32 mouse cellular contexts compared by ENCODE assay signal in the genomic region with DNA sequence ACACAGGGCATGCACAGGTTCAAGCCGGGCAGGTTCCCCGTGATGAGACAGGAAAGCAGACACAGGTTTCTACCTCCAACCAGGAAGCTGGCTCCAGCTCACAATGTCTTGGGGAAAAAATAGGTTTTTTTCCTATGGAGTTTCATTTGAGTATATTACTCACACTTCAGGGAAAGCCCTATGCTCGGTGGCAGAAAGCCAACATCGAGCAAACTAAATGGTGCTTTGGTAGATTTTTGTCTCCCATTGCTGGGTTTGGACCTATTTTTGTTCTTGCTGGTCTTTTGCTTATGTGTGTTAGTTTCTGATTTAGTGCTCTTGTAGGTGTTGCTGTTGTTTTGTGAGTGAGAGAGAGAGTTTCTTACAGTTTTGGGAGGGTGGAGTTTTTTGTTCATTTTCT.
DNase-seq lines count a peak whose midpoint lies in the region; ATAC-seq and TF ChIP-seq lines count a peak whose summit lies in the region.
"Had no signal": no experiment of that assay in that cellular context is flagged by ENCODE, and none has a peak within 500 bp of the region (broad histone marks: within the 10 kb centered on the region; RNA-seq: fewer than 3 reads in every experiment).

No protein-coding gene starts in this region.

- H3K27me3 ChIP-seq in hindbrain, postnatal 0 days (ENCODE audit: insufficient read depth, low read length), result no peaks in the 10 kb centered on the region
- H3K27me3 ChIP-seq in hindbrain, embryonic 16.5 days (replicated peaks; ENCODE audit: control insufficient read depth, insufficient read depth, low read length), result no peaks in the 10 kb centered on the region
- H3K27me3 ChIP-seq: embryonic facial prominence, embryonic 13.5 days; forebrain, embryonic 13.5 days; hindbrain, embryonic 13.5 days; liver, embryonic 12.5 days; midbrain, embryonic 13.5 days; neural tube, embryonic 13.5 days; Patski had no signal

- ATAC-seq in hindbrain, postnatal 0 days, result no peak
- ATAC-seq in hindbrain, embryonic 16.5 days, result no peak
- ATAC-seq: forebrain, embryonic 13.5 days; inflammation-experienced regulatory T-cells, adult 6 months; liver, embryonic 12.5 days; liver, postnatal 0 days; midbrain, embryonic 13.5 days had no signal

- no peaks in the 10 kb centered on the region for H3K36me3 ChIP-seq in hindbrain, postnatal 0 days (ENCODE audit: insufficient read depth, low read length)
- H3K36me3 ChIP-seq in hindbrain, embryonic 16.5 days (ENCODE audit: control insufficient read depth, insufficient read depth, low read length), result no peaks in the 10 kb centered on the region
- H3K36me3 ChIP-seq: embryonic facial prominence, embryonic 13.5 days; G1E; hindbrain, embryonic 13.5 days; liver, embryonic 12.5 days; midbrain, embryonic 13.5 days; neural tube, embryonic 13.5 days had no signal

- no peaks in the 10 kb centered on the region for H3K4me1 ChIP-seq in hindbrain, postnatal 0 days (ENCODE audit: insufficient read depth, low read length)
- H3K4me1 ChIP-seq in hindbrain, embryonic 16.5 days (ENCODE audit: control insufficient read depth, insufficient read depth, low read depth, low read length), result no peaks in the 10 kb centered on the region
- H3K4me1 ChIP-seq: embryonic facial prominence, embryonic 13.5 days; forebrain, embryonic 13.5 days; hindbrain, embryonic 13.5 days; liver, embryonic 12.5 days; midbrain, embryonic 13.5 days; neural tube, embryonic 13.5 days had no signal

- no peaks in the 10 kb centered on the region for H3K9me3 ChIP-seq in hindbrain, postnatal 0 days (ENCODE audit: low read length)
- H3K9me3 ChIP-seq in hindbrain, embryonic 16.5 days (ENCODE audit: control insufficient read depth, low read length), result no peaks in the 10 kb centered on the region
- H3K9me3 ChIP-seq: embryonic facial prominence, embryonic 13.5 days; forebrain, embryonic 13.5 days; G1E; hindbrain, embryonic 13.5 days; liver, embryonic 12.5 days; midbrain, embryonic 13.5 days; neural tube, embryonic 13.5 days had no signal

- WGBS in hindbrain, postnatal 0 days, result 69% methylated on average over 4 of the region's 4 CpGs
- WGBS in hindbrain, embryonic 16.5 days, result 78% methylated on average over 4 of the region's 4 CpGs

- no peak overlapping the region for H3K27ac ChIP-seq in hindbrain, postnatal 0 days
- H3K27ac ChIP-seq in hindbrain, embryonic 16.5 days (ENCODE audit: low read depth, low read length), result no peak overlapping the region
- H3K27ac ChIP-seq: embryonic facial prominence, embryonic 13.5 days; forebrain, embryonic 13.5 days; hindbrain, embryonic 13.5 days; left cerebral cortex, adult 2 months; liver, embryonic 12.5 days; macrophage; midbrain, embryonic 13.5 days; neural tube, embryonic 13.5 days had no signal

- no peak overlapping the region for H3K4me2 ChIP-seq in hindbrain, postnatal 0 days (ENCODE audit: low read depth, low read length)
- H3K4me2 ChIP-seq in hindbrain, embryonic 16.5 days (ENCODE audit: low read length), result no peak overlapping the region
- H3K4me2 ChIP-seq: embryonic facial prominence, embryonic 13.5 days; forebrain, embryonic 13.5 days; heart, embryonic 11.5 days; hindbrain, embryonic 13.5 days; liver, embryonic 12.5 days; midbrain, embryonic 13.5 days; neural tube, embryonic 13.5 days had no signal

- no peak for TF ChIP-seq CTCF in hindbrain, postnatal 0 days (IDR thresholded peaks at IDR 0.05; ENCODE audit: low read depth)

- no peak overlapping the region for H3K9ac ChIP-seq in hindbrain, postnatal 0 days (replicated peaks; ENCODE audit: low read length)
- H3K9ac ChIP-seq in hindbrain, embryonic 16.5 days (ENCODE audit: low read depth, low read length), result no peak overlapping the region
- H3K9ac ChIP-seq: embryonic facial prominence, embryonic 13.5 days; forebrain, embryonic 13.5 days; hindbrain, embryonic 13.5 days; liver, embryonic 12.5 days; liver, postnatal 0 days; midbrain, embryonic 13.5 days; neural tube, embryonic 13.5 days had no signal

- DNase-seq in cerebellum, postnatal 10 days, result peak; percentile 6 to 18
- DNase-seq in cerebellum, postnatal 4 days (ENCODE audit: low spot score in 2 of 2), result no peak
- DNase-seq in hindbrain, postnatal 0 days (ENCODE audit: low spot score), result peak; percentile 11
- DNase-seq in right cerebral cortex, adult 2 months (ENCODE audit: low spot score in 2 of 2), result peak; percentile 49 to 63
- no peak for DNase-seq in right cerebral cortex, postnatal 25 days
- no peak for DNase-seq in thymus, postnatal 0 days (ENCODE audit: low spot score)
- DNase-seq: adrenal gland, postnatal 10 days; cerebellum, adult 11 months; cerebellum, adult 9-10 months; gastrocnemius, postnatal 36 days; heart, adult 18-20 months; heart, postnatal 4 days; kidney, adult 11 months; kidney, postnatal 14 days; layer of hippocampus, adult 9-11 months; left cerebral cortex, postnatal 4 days; liver, postnatal 0 days; lung, postnatal 10 days had no signal

- no peak overlapping the region for H3K4me3 ChIP-seq in hindbrain, postnatal 0 days (ENCODE audit: low read length)
- no peak overlapping the region for H3K4me3 ChIP-seq in hindbrain, embryonic 16.5 days (ENCODE audit: low read length)
- H3K4me3 ChIP-seq: embryonic facial prominence, embryonic 13.5 days; erythroblast, embryonic 14.5 days; forebrain, embryonic 13.5 days; hindbrain, embryonic 13.5 days; left cerebral cortex, adult 2 months; liver, embryonic 12.5 days; midbrain, embryonic 13.5 days; neural tube, embryonic 13.5 days had no signal

Comparison
In these comparisons a context has a peak if more than half of its experiments do, and no peak if none do; other contexts are left out.
1. DNase-seq: peak in cerebellum, postnatal 10 days (2 of 2), hindbrain, postnatal 0 days (single experiment) and right cerebral cortex, adult 2 months (2 of 2); none in cerebellum, postnatal 4 days (0 of 2), right cerebral cortex, postnatal 25 days (single experiment) and thymus, postnatal 0 days (single experiment).